Mouse (Mus musculus): ENCODE results near the gene Adcy3.

Gene Adcy3

DNA sequence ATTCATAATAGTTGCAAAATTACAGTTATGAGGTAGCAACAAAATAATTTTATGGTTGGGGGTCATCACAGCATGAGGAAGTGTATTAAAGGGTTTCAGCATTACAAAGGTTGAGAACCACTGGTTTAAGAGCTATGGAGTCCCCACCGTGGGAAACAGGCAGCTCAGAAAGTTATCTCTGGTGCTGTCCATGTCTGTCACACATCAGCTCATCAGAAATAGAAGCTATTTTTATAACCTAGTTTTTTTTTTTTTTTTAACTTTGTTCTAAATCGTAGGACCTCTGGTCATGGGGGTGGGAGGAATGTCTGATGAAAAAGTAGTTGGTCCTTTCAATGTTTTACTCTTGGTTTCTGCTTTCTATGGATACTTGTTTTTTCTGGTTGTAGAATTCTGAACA lies 110.9 kb downstream of the Adcy3 start:
- DNase-seq (ENCODE audit: low spot score in 2 of 2): no peak

DNA sequence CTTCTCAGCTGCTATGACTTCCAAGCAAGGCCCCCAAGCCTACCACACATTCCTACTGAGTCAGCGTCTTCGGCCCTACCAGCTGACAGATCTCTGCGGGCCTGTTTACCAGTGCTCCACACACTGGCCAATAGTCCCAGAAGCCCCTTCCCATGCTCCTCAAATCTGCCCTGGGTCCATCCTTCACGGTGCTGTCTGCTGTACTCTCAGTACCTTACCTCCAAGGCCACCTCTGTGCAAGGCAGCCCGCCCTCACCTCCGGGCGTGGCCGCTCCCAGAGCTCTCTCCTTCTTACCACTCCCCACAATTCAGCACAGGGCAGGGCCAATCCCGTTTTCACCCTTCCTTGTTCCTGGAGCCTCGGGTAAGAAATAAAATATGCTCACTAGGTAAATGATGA lies 112.8 kb downstream of the Adcy3 start:
- no peak for DNase-seq (ENCODE audit: low spot score in 2 of 2)

GRCm38 (mm10) chr12:4249786-4250185 lies 116.9 kb downstream of the Adcy3 start:
- no peak for DNase-seq (ENCODE audit: low spot score in 2 of 2)

DNA sequence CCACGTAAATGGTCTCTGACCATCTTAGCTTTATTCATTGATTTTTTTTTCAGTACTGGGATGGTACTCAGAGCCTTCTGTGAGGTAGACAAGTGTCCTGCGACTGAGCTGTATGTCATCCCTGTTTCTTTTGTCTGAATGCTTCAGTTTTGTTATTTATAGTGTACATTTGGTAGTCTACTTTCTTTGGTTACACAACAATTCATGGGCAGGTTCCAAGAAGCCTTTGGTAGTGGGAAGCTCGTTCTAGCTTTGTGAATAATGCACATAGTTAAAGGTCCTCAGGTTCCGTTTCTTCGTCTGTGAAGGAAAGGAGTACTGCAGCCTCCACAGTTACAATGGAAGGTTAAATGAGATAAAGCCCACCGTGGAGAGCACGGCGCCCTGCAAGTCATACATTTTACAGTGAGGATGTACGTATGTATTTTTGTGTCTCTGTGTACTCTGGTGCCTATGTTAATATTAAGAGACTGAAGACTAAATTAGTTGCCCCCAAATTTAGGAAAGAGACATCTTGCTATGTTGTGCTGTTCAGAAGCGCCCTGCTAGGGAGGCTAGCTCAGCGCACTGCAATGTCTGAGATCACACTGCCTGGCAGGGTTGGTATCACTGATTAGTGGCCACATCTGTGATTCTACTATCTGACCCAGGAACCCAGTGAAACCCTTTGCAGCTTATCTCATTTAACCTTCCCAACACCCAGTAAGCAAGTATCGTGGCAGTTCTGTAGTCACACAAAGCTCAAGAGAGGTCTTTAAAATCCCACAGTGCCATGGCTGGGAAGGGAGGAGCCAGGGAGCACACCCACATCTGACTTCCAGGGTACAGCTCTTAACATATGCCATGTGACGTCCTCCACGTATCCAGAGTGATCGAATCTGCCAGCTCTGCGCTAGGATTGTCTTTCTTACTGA lies 120.1 kb downstream of the Adcy3 start:
- DNase-seq (ENCODE audit: low spot score in 2 of 2): no peak
